Mouse (Mus musculus) lung, postnatal 0 days (tissue): ENCODE data around the gene Hsd17b12.

Experiments used
- CTCF ChIP-seq: IDR thresholded peaks from 2 replicates; pipeline ENCODE4 v1.5.1; 2016; ENCODE audit warnings: antibody characterized with exemption, mild to moderate bottlenecking
- EP300 ChIP-seq: IDR thresholded peaks from 2 replicates; pipeline ENCODE4 v1.6.1; 2016; ENCODE audit warnings: antibody characterized with exemption, mild to moderate bottlenecking, control low read depth

DNA sequence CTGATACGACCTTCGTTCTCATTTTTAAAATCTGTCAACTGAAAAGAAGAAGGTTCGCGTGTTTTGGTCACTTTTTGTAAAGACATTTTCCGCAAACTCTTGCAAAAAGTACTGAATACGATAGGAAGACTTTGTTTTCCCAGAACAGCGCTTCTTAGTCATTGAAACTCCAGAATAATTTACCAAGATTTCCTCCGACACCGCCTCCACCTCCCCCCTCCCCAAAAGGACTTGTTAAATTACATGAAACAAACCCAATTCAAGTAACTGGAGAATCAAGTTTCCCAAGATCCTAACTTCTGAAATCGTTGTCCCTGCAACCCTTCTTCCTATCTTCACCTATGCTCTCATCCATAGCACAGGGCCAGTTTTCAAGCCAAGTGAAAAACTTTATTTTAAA is 713 bp downstream of the Hsd17b12 start:
- TF ChIP-seq CTCF (no peak), EP300 (no peak)
